ENCODE assay signal across 11 mouse cellular contexts in genomic region chr10:42504096-42504710, GRCm38 (mm10). TPM values are rescaled to one million over a fixed set of nuclear protein-coding genes. Genes with fewer than 3 reads are reported as not detected.
DNase-seq lines count a peak whose midpoint lies in the region; ATAC-seq and TF ChIP-seq lines count a peak whose summit lies in the region.
"Had no signal": no experiment of that assay in that cellular context is flagged by ENCODE, and none has a peak within 500 bp of the region (broad histone marks: within the 10 kb centered on the region; RNA-seq: fewer than 3 reads in every experiment).

No protein-coding gene starts in this region.

- TF ChIP-seq CTCF in heart, postnatal 0 days (IDR thresholded peaks at IDR 0.05; ENCODE audit: low read depth): no peak

- no peak overlapping the region for H3ac ChIP-seq in myocyte (ENCODE audit: control insufficient read depth, insufficient read length)

- no peak for TF ChIP-seq POLR2A in myocyte (IDR thresholded peaks at IDR 0.05; ENCODE audit: insufficient read length, low read depth)

- 0 out of 2 replicates have a peak overlapping the region, but pooled peaks have one; percentile 95 for H3K4me3 ChIP-seq in limb, embryonic 13.5 days
- H3K4me3 ChIP-seq in limb, embryonic 10.5 days: no peak overlapping the region
- H3K4me3 ChIP-seq in heart, postnatal 0 days (ENCODE audit: low read depth, low read length): no peak overlapping the region
- no peak overlapping the region for H3K4me3 ChIP-seq in myocyte

- no peak for ATAC-seq in CD4-positive, CD25-positive, alpha-beta regulatory T cell, adult 4 months
- no peak for ATAC-seq in limb, embryonic 13.5 days (ENCODE audit: low FRiP score, low read depth)
- no peak for ATAC-seq in heart, postnatal 0 days (ENCODE audit: insufficient read depth, low read depth)

- H3K27ac ChIP-seq in limb, embryonic 13.5 days: no peak overlapping the region
- H3K27ac ChIP-seq in limb, embryonic 10.5 days: no peak overlapping the region
- no peak overlapping the region for H3K27ac ChIP-seq in heart, postnatal 0 days (ENCODE audit: low read depth)

- TF ChIP-seq EP300 in heart, postnatal 0 days (IDR thresholded peaks at IDR 0.05; ENCODE audit: low read depth): no peak

- H3K4me2 ChIP-seq in limb, embryonic 13.5 days (replicated peaks): peak overlapping the region; percentile 84; the same call in 1 of the 2 replicates
- 0 out of 2 replicates have a peak overlapping the region, but pooled peaks have one; percentile 1 for H3K4me2 ChIP-seq in heart, postnatal 0 days (ENCODE audit: low read depth, low read length)
- peak overlapping the region; percentile 90 for H3K4me2 ChIP-seq in myocyte (ENCODE audit: low read depth)

- H3K79me2 ChIP-seq in myocyte (ENCODE audit: control insufficient read depth, insufficient read depth): peaks cover 68% of the 10 kb centered on the region

- DNase-seq in CD4-positive, CD25-positive, alpha-beta regulatory T cell, adult 2 months (ENCODE audit: low read depth, low spot score): peak; percentile 46
- no peak for DNase-seq in limb, embryonic 10.5 days (ENCODE audit: low spot score)
- DNase-seq in heart, postnatal 0 days (ENCODE audit: low spot score): no peak
- DNase-seq in left cerebral cortex, adult 9 months (ENCODE audit: low spot score in 2 of 2): no peak
- DNase-seq in Muller cell, postnatal 12 days (ENCODE audit: inconsistent ontology term): no peak
- DNase-seq: adrenal gland, postnatal 25 days; embryo, embryonic 11 days; kidney, adult 18-20 months had no signal

- H3K27me3 ChIP-seq in limb, embryonic 13.5 days: no peaks in the 10 kb centered on the region
- no peaks in the 10 kb centered on the region for H3K27me3 ChIP-seq in limb, embryonic 10.5 days (ENCODE audit: low read depth, poor library complexity, severe bottlenecking)
- H3K27me3 ChIP-seq in heart, postnatal 0 days (ENCODE audit: control insufficient read depth, insufficient read depth, low read length): no peaks in the 10 kb centered on the region
- H3K27me3 ChIP-seq in myocyte (ENCODE audit: control insufficient read depth, insufficient read depth, insufficient read length): no peaks in the 10 kb centered on the region

- H3K36me3 ChIP-seq in limb, embryonic 13.5 days: peaks cover 15% of the 10 kb centered on the region
- H3K36me3 ChIP-seq in limb, embryonic 10.5 days: peaks cover 30% of the 10 kb centered on the region
- peaks cover 5% of the 10 kb centered on the region; the same call in 1 of the 2 replicates for H3K36me3 ChIP-seq in heart, postnatal 0 days (replicated peaks; ENCODE audit: control insufficient read depth, insufficient read depth, low read length)
- no peaks in the 10 kb centered on the region for H3K36me3 ChIP-seq in myocyte (ENCODE audit: control insufficient read depth, insufficient read depth)

- no peak overlapping the region for H3K9ac ChIP-seq in limb, embryonic 13.5 days
- no peak overlapping the region for H3K9ac ChIP-seq in heart, postnatal 0 days (replicated peaks; ENCODE audit: low read depth, low read length)

- no peaks in the 10 kb centered on the region for H3K9me3 ChIP-seq in limb, embryonic 13.5 days
- H3K9me3 ChIP-seq in limb, embryonic 10.5 days (replicated peaks): no peaks in the 10 kb centered on the region
- H3K9me3 ChIP-seq in heart, postnatal 0 days (replicated peaks; ENCODE audit: control insufficient read depth, low read length): no peaks in the 10 kb centered on the region

- peaks cover 8% of the 10 kb centered on the region for H3K4me1 ChIP-seq in limb, embryonic 13.5 days
- peaks cover 12% of the 10 kb centered on the region for H3K4me1 ChIP-seq in limb, embryonic 10.5 days
- H3K4me1 ChIP-seq in heart, postnatal 0 days (ENCODE audit: control insufficient read depth, insufficient read depth): 0 out of 2 replicates have a peak, but pooled peaks cover 21% of the 10 kb centered on the region

- WGBS in limb, embryonic 13.5 days: 88% methylated on average over 10 of the region's 10 CpGs
- whole genome bisulfite sequencing in limb, embryonic 10.5 days: 91% methylated on average over 10 of the region's 10 CpGs
- 72% methylated on average over 10 of the region's 10 CpGs for WGBS in heart, postnatal 0 days

TF ChIP-seq in myocyte, 11 proteins besides CTCF, POLR2A, EP300 and RAD21:
- TF ChIP-seq REST (IDR thresholded peaks at IDR 0.05; ENCODE audit: insufficient read depth, insufficient read length) (no peak), SRF (IDR thresholded peaks at IDR 0.05; ENCODE audit: control insufficient read depth, insufficient read length, low read depth) (no peak), MYOD1 (IDR thresholded peaks at IDR 0.05; ENCODE audit: control insufficient read depth in 1 of 3, insufficient read length in 2 of 3, low read depth in 2 of 3) (no peak)

RNA-seq across cellular contexts. Expression of gene Snx3, which starts 2.4 kb away (rescaled TPM):
- 100 to 1,000 TPM; 204 to 227 TPM for polyA plus RNA-seq in CD4-positive, CD25-positive, alpha-beta regulatory T cell, adult 4 months (2017; shearing (Covaris generic))
- 310 and 318 TPM in 2 replicates for polyA plus RNA-seq in limb, embryonic 13.5 days (2015; fragmentation: Nextera tagmentation; extraction: Ambion mirVana)
- polyA plus RNA-seq in limb, embryonic 10.5 days (2016; fragmentation: Nextera tagmentation; extraction: Ambion mirVana): 236 and 240 TPM in 2 replicates
- 123 and 125 TPM in 2 replicates for total RNA-seq in heart, postnatal 0 days (2014; rRNA removed; ENCODE audit: low replicate concordance)
- 285 and 299 TPM in 2 replicates for polyA plus RNA-seq in heart, postnatal 0 days (2015; fragmentation: Nextera tagmentation; extraction: Ambion mirVana)
- 251 TPM for polyA plus RNA-seq in myocyte (2012; fragmentation: generic; extraction: Trizol)

RNA-seq across cellular contexts. Expression of gene Afg1l, which starts 25.8 kb away (rescaled TPM):
- 1 to 10 TPM; 4.0 to 5.8 TPM for polyA plus RNA-seq in CD4-positive, CD25-positive, alpha-beta regulatory T cell, adult 4 months (2017; shearing (Covaris generic))
- polyA plus RNA-seq in limb, embryonic 13.5 days (2015; fragmentation: Nextera tagmentation; extraction: Ambion mirVana): 6.0 and 6.1 TPM in 2 replicates
- polyA plus RNA-seq in limb, embryonic 10.5 days (2016; fragmentation: Nextera tagmentation; extraction: Ambion mirVana): 4.0 and 4.6 TPM in 2 replicates
- total RNA-seq in heart, postnatal 0 days (2014; rRNA removed; ENCODE audit: low replicate concordance): 23.6 and 24.7 TPM in 2 replicates
- 21.8 and 23.2 TPM in 2 replicates for polyA plus RNA-seq in heart, postnatal 0 days (2015; fragmentation: Nextera tagmentation; extraction: Ambion mirVana)
- 6.5 TPM for polyA plus RNA-seq in myocyte (2012; fragmentation: generic; extraction: Trizol)

Comparison
In these comparisons a context has a peak if more than half of its experiments do, and no peak if none do; other contexts are left out.
1. H3K4me2 ChIP-seq: peak in every context shown above with its lines; median percentile 90 in myocyte; 84 in limb, embryonic 13.5 days; 1 in heart, postnatal 0 days.